Mouse (Mus musculus): ENCODE results near the gene Dram1. TPM values are rescaled to one million over a fixed set of nuclear protein-coding genes. Genes with fewer than 3 reads are reported as not detected.

The Dram1 gene
- polyA plus RNA-seq, 1 experiment from 2014 or later = 0.24 TPM

- ATAC-seq (ENCODE audit: insufficient read depth, low FRiP score, low TSS enrichment) (no peak), DNase-seq (ENCODE audit: low spot score) (no peak)
- Histone ChIP-seq H3K9ac (ENCODE audit: low read length) (no peak overlapping the region), H3K27ac (ENCODE audit: low read depth, low read length) (no peak overlapping the region), H3K4me1 (ENCODE audit: control insufficient read depth, insufficient read depth, low read length) (no peaks in the 10 kb centered on the region), H3K4me2 (ENCODE audit: low read depth) (no peak overlapping the region), H3K27me3 (ENCODE audit: control insufficient read depth, insufficient read depth, low read length) (no peaks in the 10 kb centered on the region), H3K9me3 (ENCODE audit: control insufficient read depth, low read length) (no peaks in the 10 kb centered on the region), H3K36me3 (ENCODE audit: control insufficient read depth, insufficient read depth, low read length) (no peaks in the 10 kb centered on the region), H3K4me3 (ENCODE audit: low read depth, low read length) (no peak overlapping the region)
- WGBS = 89% methylated on average over 6 of the region's 6 CpGs
Measured at GRCm38 (mm10) chr10:88301802-88302470, 76.9 kb downstream of the Dram1 start.

- Histone ChIP-seq H3K27ac (ENCODE audit: low read depth, low read length) (no peak overlapping the region), H3K9ac (ENCODE audit: low read length) (no peak overlapping the region), H3K4me1 (ENCODE audit: control insufficient read depth, insufficient read depth, low read length) (no peaks in the 10 kb centered on the region), H3K27me3 (ENCODE audit: control insufficient read depth, insufficient read depth, low read length) (no peaks in the 10 kb centered on the region), H3K4me3 (ENCODE audit: low read depth, low read length) (no peak overlapping the region), H3K36me3 (ENCODE audit: control insufficient read depth, insufficient read depth, low read length) (no peaks in the 10 kb centered on the region), H3K9me3 (ENCODE audit: control insufficient read depth, low read length) (no peaks in the 10 kb centered on the region), H3K4me2 (ENCODE audit: low read depth) (no peak overlapping the region)
- ATAC-seq (ENCODE audit: insufficient read depth, low FRiP score, low TSS enrichment) = no peak
- DNase-seq (ENCODE audit: low spot score) = no peak
- WGBS = 79% methylated on average over 10 of the region's 10 CpGs
Measured at GRCm38 (mm10) chr10:88296991-88297390, 81.9 kb downstream of the Dram1 start.

GRCm38 (mm10) chr10:88295091-88295490 lies 83.8 kb downstream of the Dram1 start:
- DNase-seq (ENCODE audit: low spot score) = no peak
- no peaks in the 10 kb centered on the region for H3K4me1 ChIP-seq (ENCODE audit: control insufficient read depth, insufficient read depth, low read length)
- no peak overlapping the region for H3K4me3 ChIP-seq (ENCODE audit: low read depth, low read length)
- no peaks in the 10 kb centered on the region for H3K9me3 ChIP-seq (ENCODE audit: control insufficient read depth, low read length)
- ATAC-seq (ENCODE audit: insufficient read depth, low FRiP score, low TSS enrichment) = no peak
- H3K4me2 ChIP-seq (ENCODE audit: low read depth) = no peak overlapping the region
- H3K27ac ChIP-seq (ENCODE audit: low read depth, low read length) = no peak overlapping the region
- 95% methylated on average over 6 of the region's 6 CpGs for WGBS
- no peaks in the 10 kb centered on the region for H3K27me3 ChIP-seq (ENCODE audit: control insufficient read depth, insufficient read depth, low read length)
- H3K36me3 ChIP-seq (ENCODE audit: control insufficient read depth, insufficient read depth, low read length) = no peaks in the 10 kb centered on the region
- H3K9ac ChIP-seq (ENCODE audit: low read length) = no peak overlapping the region

- Histone ChIP-seq H3K27me3 (ENCODE audit: control insufficient read depth, insufficient read depth, low read length) (no peaks in the 10 kb centered on the region), H3K4me1 (ENCODE audit: control insufficient read depth, insufficient read depth, low read length) (no peaks in the 10 kb centered on the region), H3K36me3 (ENCODE audit: control insufficient read depth, insufficient read depth, low read length) (no peaks in the 10 kb centered on the region), H3K4me2 (ENCODE audit: low read depth) (no peak overlapping the region), H3K9ac (ENCODE audit: low read length) (no peak overlapping the region), H3K9me3 (ENCODE audit: control insufficient read depth, low read length) (no peaks in the 10 kb centered on the region), H3K27ac (ENCODE audit: low read depth, low read length) (no peak overlapping the region), H3K4me3 (ENCODE audit: low read depth, low read length) (no peak overlapping the region)
- ATAC-seq (ENCODE audit: insufficient read depth, low FRiP score, low TSS enrichment) = no peak
- DNase-seq (ENCODE audit: low spot score) = no peak
- WGBS = 84% methylated on average over 10 of the region's 10 CpGs
Measured at GRCm38 (mm10) chr10:88288061-88288460, 90.8 kb downstream of the Dram1 start.

GRCm38 (mm10) chr10:88287261-88287660 lies 91.6 kb downstream of the Dram1 start:
- Histone ChIP-seq H3K9ac (ENCODE audit: low read length) (no peak overlapping the region), H3K27ac (ENCODE audit: low read depth, low read length) (no peak overlapping the region), H3K27me3 (ENCODE audit: control insufficient read depth, insufficient read depth, low read length) (no peaks in the 10 kb centered on the region), H3K9me3 (ENCODE audit: control insufficient read depth, low read length) (no peaks in the 10 kb centered on the region), H3K4me3 (ENCODE audit: low read depth, low read length) (no peak overlapping the region), H3K4me1 (ENCODE audit: control insufficient read depth, insufficient read depth, low read length) (no peaks in the 10 kb centered on the region), H3K4me2 (ENCODE audit: low read depth) (no peak overlapping the region), H3K36me3 (ENCODE audit: control insufficient read depth, insufficient read depth, low read length) (no peaks in the 10 kb centered on the region)
- no peak for ATAC-seq (ENCODE audit: insufficient read depth, low FRiP score, low TSS enrichment)
- no peak for DNase-seq (ENCODE audit: low spot score)
- 84% methylated on average over 8 of the region's 8 CpGs for WGBS

GRCm38 (mm10) chr10:88284343-88284990 lies 94.4 kb downstream of the Dram1 start:
- WGBS = 89% methylated on average over 4 of the region's 4 CpGs
- H3K4me1 ChIP-seq (ENCODE audit: control insufficient read depth, insufficient read depth, low read length) = no peaks in the 10 kb centered on the region
- DNase-seq (ENCODE audit: low spot score) (no peak), ATAC-seq (ENCODE audit: insufficient read depth, low FRiP score, low TSS enrichment) (no peak)
- no peak overlapping the region for H3K4me2 ChIP-seq (ENCODE audit: low read depth)
- no peaks in the 10 kb centered on the region for H3K36me3 ChIP-seq (ENCODE audit: control insufficient read depth, insufficient read depth, low read length)
- no peak overlapping the region for H3K4me3 ChIP-seq (ENCODE audit: low read depth, low read length)
- no peak overlapping the region for H3K9ac ChIP-seq (ENCODE audit: low read length)
- H3K9me3 ChIP-seq (ENCODE audit: control insufficient read depth, low read length) = no peaks in the 10 kb centered on the region
- H3K27me3 ChIP-seq (ENCODE audit: control insufficient read depth, insufficient read depth, low read length) = no peaks in the 10 kb centered on the region
- no peak overlapping the region for H3K27ac ChIP-seq (ENCODE audit: low read depth, low read length)

GRCm38 (mm10) chr10:88281699-88282098 lies 97.2 kb downstream of the Dram1 start:
- H3K36me3 ChIP-seq (ENCODE audit: control insufficient read depth, insufficient read depth, low read length) = no peaks in the 10 kb centered on the region
- H3K9me3 ChIP-seq (ENCODE audit: control insufficient read depth, low read length) = no peaks in the 10 kb centered on the region
- H3K27ac ChIP-seq (ENCODE audit: low read depth, low read length) = no peak overlapping the region
- DNase-seq (ENCODE audit: low spot score) (no peak), ATAC-seq (ENCODE audit: insufficient read depth, low FRiP score, low TSS enrichment) (no peak)
- no peak overlapping the region for H3K9ac ChIP-seq (ENCODE audit: low read length)
- no peaks in the 10 kb centered on the region for H3K27me3 ChIP-seq (ENCODE audit: control insufficient read depth, insufficient read depth, low read length)
- no peak overlapping the region for H3K4me2 ChIP-seq (ENCODE audit: low read depth)
- 90% methylated on average over 3 of the region's 3 CpGs for WGBS
- H3K4me1 ChIP-seq (ENCODE audit: control insufficient read depth, insufficient read depth, low read length) = no peaks in the 10 kb centered on the region
- H3K4me3 ChIP-seq (ENCODE audit: low read depth, low read length) = no peak overlapping the region

- no peaks in the 10 kb centered on the region for H3K27me3 ChIP-seq (ENCODE audit: control insufficient read depth, insufficient read depth, low read length)
- no peaks in the 10 kb centered on the region for H3K9me3 ChIP-seq (ENCODE audit: control insufficient read depth, low read length)
- no peak overlapping the region for H3K27ac ChIP-seq (ENCODE audit: low read depth, low read length)
- no peak for ATAC-seq (ENCODE audit: insufficient read depth, low FRiP score, low TSS enrichment)
- H3K4me2 ChIP-seq (ENCODE audit: low read depth) = no peak overlapping the region
- H3K9ac ChIP-seq (ENCODE audit: low read length) = no peak overlapping the region
- DNase-seq (ENCODE audit: low spot score) = no peak
- WGBS = 87% methylated on average over 5 of the region's 5 CpGs
- H3K36me3 ChIP-seq (ENCODE audit: control insufficient read depth, insufficient read depth, low read length) = no peaks in the 10 kb centered on the region
- no peaks in the 10 kb centered on the region for H3K4me1 ChIP-seq (ENCODE audit: control insufficient read depth, insufficient read depth, low read length)
- no peak overlapping the region for H3K4me3 ChIP-seq (ENCODE audit: low read depth, low read length)
Measured at GRCm38 (mm10) chr10:88274045-88274444, 104.8 kb downstream of the Dram1 start.
